Mouse (Mus musculus): ENCODE data around the gene Dnmt3a. TPM values are rescaled to one million over a fixed set of nuclear protein-coding genes. Genes with fewer than 3 reads are reported as not detected.

The Dnmt3a gene
- polyA plus RNA-seq, 1 experiment from 2014 or later = 142 TPM

- H3K9ac ChIP-seq = no peak overlapping the region
- no peak overlapping the region for H3K4me3 ChIP-seq
- no peak; the same call in 1 of the 2 replicates for ATAC-seq (ENCODE audit: insufficient number of reproducible peaks, low FRiP score, low TSS enrichment, low read depth)
- peaks cover 22% of the 10 kb centered on the region for H3K4me1 ChIP-seq
- 13% methylated on average over 7 of the region's 7 CpGs for WGBS
- peaks cover 49% of the 10 kb centered on the region for H3K36me3 ChIP-seq
- no peaks in the 10 kb centered on the region for H3K27me3 ChIP-seq
- peak overlapping the region; percentile 78 for H3K27ac ChIP-seq
- no peaks in the 10 kb centered on the region for H3K9me3 ChIP-seq
- H3K4me2 ChIP-seq = no peak overlapping the region
Observed at GRCm38 (mm10) chr12:3843918-3844317, 38.1 kb downstream of the Dnmt3a start.

GRCm38 (mm10) chr12:3844335-3844734, 38.5 kb downstream of the Dnmt3a start:
- peaks cover 22% of the 10 kb centered on the region for H3K4me1 ChIP-seq
- WGBS = 69% methylated on average over 5 of the region's 5 CpGs
- H3K36me3 ChIP-seq = peaks cover 46% of the 10 kb centered on the region
- no peak overlapping the region for H3K4me2 ChIP-seq
- no peak overlapping the region for H3K9ac ChIP-seq
- H3K4me3 ChIP-seq = no peak overlapping the region
- no peaks in the 10 kb centered on the region for H3K9me3 ChIP-seq
- no peaks in the 10 kb centered on the region for H3K27me3 ChIP-seq
- H3K27ac ChIP-seq = peak overlapping the region; percentile 78
- no peak for ATAC-seq (ENCODE audit: insufficient number of reproducible peaks, low FRiP score, low TSS enrichment, low read depth)

GRCm38 (mm10) chr12:3849481-3849880, 43.7 kb downstream of the Dnmt3a start:
- ATAC-seq (ENCODE audit: insufficient number of reproducible peaks, low FRiP score, low TSS enrichment, low read depth) = no peak
- H3K36me3 ChIP-seq = peaks cover 59% of the 10 kb centered on the region
- 0 out of 2 replicates have a peak, but pooled peaks cover 8% of the 10 kb centered on the region for H3K4me1 ChIP-seq
- H3K27me3 ChIP-seq = no peaks in the 10 kb centered on the region
- 92% methylated on average over 13 of the region's 13 CpGs for WGBS
- no peak overlapping the region for H3K9ac ChIP-seq
- H3K27ac ChIP-seq = no peak overlapping the region
- no peak overlapping the region for H3K4me2 ChIP-seq
- no peaks in the 10 kb centered on the region for H3K9me3 ChIP-seq
- no peak overlapping the region for H3K4me3 ChIP-seq

- Histone ChIP-seq H3K4me1 (peaks cover 10% of the 10 kb centered on the region; the same call in 1 of the 2 replicates), H3K4me2 (no peak overlapping the region), H3K27ac (0 out of 2 replicates have a peak overlapping the region, but pooled peaks have one; percentile 18), H3K9ac (no peak overlapping the region), H3K4me3 (no peak overlapping the region), H3K27me3 (no peaks in the 10 kb centered on the region), H3K9me3 (no peaks in the 10 kb centered on the region), H3K36me3 (peaks cover 60% of the 10 kb centered on the region)
- 24% methylated on average over 5 of the region's 5 CpGs for WGBS
- no peak for ATAC-seq (ENCODE audit: insufficient number of reproducible peaks, low FRiP score, low TSS enrichment, low read depth)
Observed at GRCm38 (mm10) chr12:3850165-3850564, 44.4 kb downstream of the Dnmt3a start.

- Histone ChIP-seq H3K4me2 (no peak overlapping the region), H3K4me1 (peaks cover 13% of the 10 kb centered on the region), H3K27me3 (no peaks in the 10 kb centered on the region), H3K9ac (no peak overlapping the region), H3K27ac (no peak overlapping the region), H3K4me3 (no peak overlapping the region), H3K9me3 (no peaks in the 10 kb centered on the region), H3K36me3 (peaks cover 54% of the 10 kb centered on the region)
- WGBS = 34% methylated on average over 6 of the region's 6 CpGs
- no peak for ATAC-seq (ENCODE audit: insufficient number of reproducible peaks, low FRiP score, low TSS enrichment, low read depth)
Observed at GRCm38 (mm10) chr12:3850731-3851130, 44.9 kb downstream of the Dnmt3a start.

GRCm38 (mm10) chr12:3851179-3851578, 45.4 kb downstream of the Dnmt3a start:
- no peak overlapping the region for H3K27ac ChIP-seq
- no peaks in the 10 kb centered on the region for H3K27me3 ChIP-seq

GRCm38 (mm10) chr12:3852521-3852920, 46.7 kb downstream of the Dnmt3a start:
- no peaks in the 10 kb centered on the region for H3K27me3 ChIP-seq
- peaks cover 24% of the 10 kb centered on the region for H3K4me1 ChIP-seq
- WGBS = 55% methylated on average over 5 of the region's 5 CpGs
- H3K9ac ChIP-seq = no peak overlapping the region
- no peak overlapping the region for H3K27ac ChIP-seq
- no peak for ATAC-seq (ENCODE audit: insufficient number of reproducible peaks, low FRiP score, low TSS enrichment, low read depth)
- peaks cover 54% of the 10 kb centered on the region for H3K36me3 ChIP-seq
- H3K4me2 ChIP-seq = no peak overlapping the region
- no peaks in the 10 kb centered on the region for H3K9me3 ChIP-seq
- H3K4me3 ChIP-seq = no peak overlapping the region

More at GRCm38 (mm10) chr12:3851179-3851578, 45.4 kb downstream of the Dnmt3a start:
- Histone ChIP-seq H3K9ac (no peak overlapping the region), H3K4me1 (peaks cover 18% of the 10 kb centered on the region), H3K36me3 (peaks cover 51% of the 10 kb centered on the region), H3K9me3 (no peaks in the 10 kb centered on the region), H3K4me3 (no peak overlapping the region), H3K4me2 (no peak overlapping the region)
- ATAC-seq (ENCODE audit: insufficient number of reproducible peaks, low FRiP score, low TSS enrichment, low read depth) = no peak
- 74% methylated on average over 4 of the region's 4 CpGs for WGBS

- H3K36me3 ChIP-seq = peaks cover 56% of the 10 kb centered on the region
Observed at GRCm38 (mm10) chr12:3854419-3854818, 48.6 kb downstream of the Dnmt3a start.

GRCm38 (mm10) chr12:3855762-3856501, 50.1 kb downstream of the Dnmt3a start:
- Histone ChIP-seq H3K27me3 (no peaks in the 10 kb centered on the region), H3K27ac (peak overlapping the region; percentile 87), H3K4me2 (no peak overlapping the region), H3K4me1 (peaks cover 30% of the 10 kb centered on the region), H3K9me3 (no peaks in the 10 kb centered on the region), H3K9ac (no peak overlapping the region), H3K36me3 (peaks cover 55% of the 10 kb centered on the region), H3K4me3 (no peak overlapping the region)
- WGBS = 34% methylated on average over 7 of the region's 7 CpGs
- peak; percentile 73 for ATAC-seq (ENCODE audit: insufficient number of reproducible peaks, low FRiP score, low TSS enrichment, low read depth)

More at GRCm38 (mm10) chr12:3854419-3854818, 48.6 kb downstream of the Dnmt3a start:
- Histone ChIP-seq H3K27ac (no peak overlapping the region), H3K9ac (no peak overlapping the region), H3K27me3 (no peaks in the 10 kb centered on the region), H3K4me3 (no peak overlapping the region), H3K4me1 (peaks cover 27% of the 10 kb centered on the region), H3K9me3 (no peaks in the 10 kb centered on the region), H3K4me2 (no peak overlapping the region)
- WGBS = 74% methylated on average over 4 of the region's 4 CpGs
- ATAC-seq (ENCODE audit: insufficient number of reproducible peaks, low FRiP score, low TSS enrichment, low read depth) = no peak

- peaks cover 53% of the 10 kb centered on the region for H3K36me3 ChIP-seq
- H3K27me3 ChIP-seq = no peaks in the 10 kb centered on the region
- no peak for ATAC-seq (ENCODE audit: insufficient number of reproducible peaks, low FRiP score, low TSS enrichment, low read depth)
- no peaks in the 10 kb centered on the region for H3K9me3 ChIP-seq
- H3K9ac ChIP-seq = no peak overlapping the region
- peak overlapping the region; percentile 87 for H3K27ac ChIP-seq
- WGBS = 67% methylated on average over 2 of the region's 2 CpGs
- no peak overlapping the region for H3K4me3 ChIP-seq
- H3K4me1 ChIP-seq = peaks cover 30% of the 10 kb centered on the region
- no peak overlapping the region for H3K4me2 ChIP-seq
Observed at GRCm38 (mm10) chr12:3856748-3857147, 50.9 kb downstream of the Dnmt3a start.

- Histone ChIP-seq H3K36me3 (peaks cover 58% of the 10 kb centered on the region), H3K27ac (no peak overlapping the region), H3K4me3 (no peak overlapping the region), H3K27me3 (no peaks in the 10 kb centered on the region), H3K4me1 (peaks cover 30% of the 10 kb centered on the region), H3K9me3 (no peaks in the 10 kb centered on the region), H3K9ac (no peak overlapping the region), H3K4me2 (no peak overlapping the region)
- WGBS = 79% methylated on average over 3 of the region's 3 CpGs
- no peak for ATAC-seq (ENCODE audit: insufficient number of reproducible peaks, low FRiP score, low TSS enrichment, low read depth)
Observed at GRCm38 (mm10) chr12:3857231-3857630, 51.4 kb downstream of the Dnmt3a start.

- no peak for ATAC-seq (ENCODE audit: insufficient number of reproducible peaks, low FRiP score, low TSS enrichment, low read depth)
- no peak overlapping the region for H3K9ac ChIP-seq
- H3K27ac ChIP-seq = no peak overlapping the region
- WGBS = 80% methylated on average over 9 of the region's 9 CpGs
- H3K27me3 ChIP-seq = no peaks in the 10 kb centered on the region
- H3K36me3 ChIP-seq = peaks cover 56% of the 10 kb centered on the region
- H3K4me3 ChIP-seq = no peak overlapping the region
- no peak overlapping the region for H3K4me2 ChIP-seq
- H3K4me1 ChIP-seq = peaks cover 30% of the 10 kb centered on the region
- no peaks in the 10 kb centered on the region for H3K9me3 ChIP-seq
Observed at GRCm38 (mm10) chr12:3857773-3858172, 52.0 kb downstream of the Dnmt3a start.

Data from limb, embryonic 15.5 days (tissue).